Mouse (Mus musculus) megakaryocyte, embryonic 14.5 days (primary cell): Measurements from ENCODE around the gene Tgfbr3.

Source experiments
- FLI1 ChIP-seq: IDR thresholded peaks from 2 replicates; pipeline ENCODE4 v1.6.1; 2012; ENCODE audit warnings: low read length, inconsistent platforms, mixed read lengths
- GATA1 ChIP-seq: IDR thresholded peaks from 3 replicates; pipeline ENCODE4 v1.6.1; 2012; ENCODE audit warnings: mixed read lengths, low read length, inconsistent platforms, borderline replicate concordance

GRCm38 (mm10) chr5:107289986-107290385 is 557 bp upstream of the Tgfbr3 start:
- TF ChIP-seq GATA1: no peak
- TF ChIP-seq FLI1: no peak
